Mouse (Mus musculus) cerebellum, adult 2 months (tissue): Measurements from ENCODE around the gene Cdkn2d. TPM values are rescaled to one million over a fixed set of nuclear protein-coding genes. Genes with fewer than 3 reads are reported as not detected.
"Not testable (repeated sequence)": the region's sequence is repeated elsewhere in the genome, so short reads cannot be mapped to it uniquely, and the experiment has no call there.

Experiments used
- DNase-seq, 2 experiments: peaks; one replicate each; pipeline ENCODE4 v3.0.0; 2021
- H3K27ac ChIP-seq: fragments of 200-500 bp; 2 replicates; pipeline ENCODE4 v1.5.1; 2012; ENCODE audit warnings: low read length, control low read depth, inconsistent platforms; ENCODE audit not compliant: insufficient read depth
- H3K27me3 ChIP-seq: fragments of 200-500 bp; 2 replicates; pipeline ENCODE4 v1.6.1; 2012; ENCODE audit warnings: inconsistent platforms, mild to moderate bottlenecking, low read length, moderate library complexity; ENCODE audit not compliant: control insufficient read depth, insufficient read depth
- H3K4me1 ChIP-seq: fragments of 200-500 bp; 2 replicates; pipeline ENCODE4 v1.6.1; 2011; ENCODE audit warnings: low read length; ENCODE audit not compliant: control insufficient read depth, insufficient read depth
- H3K4me3 ChIP-seq: fragments of 200-500 bp; replicated peaks from 2 replicates; pipeline ENCODE3; 2011; ENCODE audit warnings: mild to moderate bottlenecking, low read depth, low read length, control low read depth; ENCODE audit not compliant: insufficient read depth
- CTCF ChIP-seq: fragments of 200-500 bp; IDR thresholded peaks from 2 replicates; pipeline ENCODE4 v1.5.1; 2011; ENCODE audit warnings: low read depth, mild to moderate bottlenecking, control low read depth, low read length, moderate library complexity, borderline replicate concordance; ENCODE audit not compliant: insufficient read depth
- POLR2A ChIP-seq: fragments of 200-500 bp; IDR thresholded peaks from 2 replicates; pipeline ENCODE4 v1.6.1; 2011; ENCODE audit warnings: low read length, control low read depth, borderline replicate concordance; ENCODE audit not compliant: insufficient read depth
- whole genome bisulfite sequencing: fragments of 180-500 bp; shearing (Covaris S2); methylation state at CpG from one replicate; pipeline ENCODE4 v1.1.7; 2018; 5-methylcytosine and 5-hydroxymethylcytosine counted together
- polyA plus RNA-seq: library from polyadenylated mRNA; depleted of rRNA; stranded (reverse); fragments of >200 nt; gene quantifications from 2 replicates; pipeline ENCODE4 v1.2.3, GENCODE M21; 2012

Gene Cdkn2d
- polyA plus RNA-seq, 1 experiment = 88.6 TPM

GRCm38 (mm10) chr9:21276307-21276706 is 14.9 kb downstream of the Cdkn2d start:
- TF ChIP-seq POLR2A (no peak), CTCF (no peak)
- no peak for DNase-seq
- 71% methylated on average over 8 of the region's 8 CpGs for WGBS
- Histone ChIP-seq H3K4me3 (no peak overlapping the region), H3K4me1 (no peaks in the 10 kb centered on the region), H3K27me3 (no peaks in the 10 kb centered on the region), H3K27ac (no peak overlapping the region)

DNA sequence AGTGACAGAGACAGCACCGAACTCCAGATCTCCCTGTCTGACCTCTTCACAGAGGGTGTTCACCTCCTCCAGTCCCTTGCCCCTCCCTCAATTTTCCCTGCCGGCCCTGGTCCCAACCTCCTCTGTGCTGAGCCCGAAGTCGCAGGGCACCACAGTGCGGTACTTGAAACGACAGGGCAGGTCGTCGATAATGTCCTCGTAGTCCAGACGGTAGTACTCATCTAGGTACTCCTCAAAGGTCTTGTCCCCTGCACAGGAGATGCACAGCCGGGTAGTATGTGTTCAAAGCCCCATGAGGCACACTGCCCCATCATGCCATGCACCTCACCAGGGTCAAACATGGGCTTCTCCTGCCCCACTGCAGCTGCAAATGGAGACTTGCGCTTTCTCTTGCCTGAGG is 15.5 kb downstream of the Cdkn2d start:
- no peak for DNase-seq
- no peak overlapping the region for H3K4me3 ChIP-seq
- H3K27me3 ChIP-seq = no peaks in the 10 kb centered on the region
- no peak overlapping the region for H3K27ac ChIP-seq
- WGBS = 86% methylated on average over 12 of the region's 12 CpGs
- no peaks in the 10 kb centered on the region for H3K4me1 ChIP-seq
- TF ChIP-seq CTCF (no peak), POLR2A (no peak)

- no peak for TF ChIP-seq POLR2A
- TF ChIP-seq CTCF = no peak
- 70% methylated on average over 7 of the region's 7 CpGs for WGBS
- H3K4me1 ChIP-seq = no peaks in the 10 kb centered on the region
- H3K27ac ChIP-seq = no peak overlapping the region
- H3K4me3 ChIP-seq = no peak overlapping the region
- no peaks in the 10 kb centered on the region for H3K27me3 ChIP-seq
- DNase-seq = no peak
These were observed 16.0 kb downstream of the Cdkn2d start for GRCm38 (mm10) chr9:21275013-21275710.

DNA sequence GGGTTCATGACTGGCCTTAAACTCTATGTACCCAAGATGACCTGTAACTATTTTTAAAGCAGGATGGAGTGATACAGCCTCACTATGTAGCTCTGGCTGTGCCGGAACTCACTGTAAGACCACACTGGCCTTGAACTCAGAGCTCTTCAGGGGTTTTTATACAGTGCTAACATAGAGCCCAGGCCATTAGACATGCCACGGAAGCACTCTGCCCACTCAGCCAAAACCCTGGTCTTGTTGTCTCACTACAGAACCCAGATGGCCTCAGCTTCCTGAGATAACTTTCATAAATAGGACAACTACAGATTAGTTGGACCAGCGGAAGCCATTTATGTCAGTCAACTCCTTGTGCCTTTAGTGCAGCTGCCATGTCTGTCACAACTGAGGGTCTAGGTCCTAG is 16.9 kb downstream of the Cdkn2d start:
- 85% methylated on average over 3 of the region's 3 CpGs for WGBS

DNA sequence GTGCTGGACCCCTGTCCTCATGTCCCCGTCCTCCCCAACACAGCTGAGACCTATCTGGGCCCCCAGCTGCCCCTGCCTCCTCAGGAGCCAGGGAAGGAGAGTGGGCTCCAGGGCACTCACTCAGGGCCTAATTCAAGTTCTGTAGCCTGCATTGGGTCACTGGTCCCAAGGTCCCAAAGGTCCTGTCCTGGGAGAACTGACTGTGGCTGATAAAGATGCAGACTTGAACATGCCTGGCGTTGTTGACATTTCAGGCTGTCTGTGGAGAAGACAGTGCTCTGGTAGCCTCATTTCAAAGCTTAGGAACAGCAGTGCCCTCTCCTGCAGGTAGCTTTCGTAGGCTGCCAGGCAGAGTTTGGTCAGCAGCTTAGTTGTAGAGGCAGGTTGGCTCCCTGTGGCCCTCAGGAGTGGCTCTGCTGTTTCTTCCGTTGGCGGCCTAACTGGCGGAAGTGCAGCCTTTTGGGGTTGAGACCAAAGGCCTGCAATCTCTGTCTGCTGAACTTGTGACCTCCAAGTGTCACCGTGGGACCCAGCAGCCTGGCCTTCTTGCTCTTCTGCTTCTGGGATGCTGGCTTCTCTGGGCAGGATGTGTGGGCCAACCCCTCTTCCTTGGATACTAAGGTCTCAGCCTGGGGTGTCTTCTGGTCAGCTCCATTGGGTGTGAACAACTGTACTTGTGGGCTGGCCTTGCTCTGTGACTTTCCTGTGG is 17.5 kb downstream of the Cdkn2d start:
- Histone ChIP-seq H3K27ac (no peak overlapping the region), H3K27me3 (no peaks in the 10 kb centered on the region), H3K4me1 (no peaks in the 10 kb centered on the region), H3K4me3 (no peak overlapping the region)
- TF ChIP-seq CTCF = no peak
- TF ChIP-seq POLR2A = no peak
- WGBS = 63% methylated on average over 7 of the region's 7 CpGs
- no peak for DNase-seq

More for the DNA sequence above, 16.9 kb downstream of the Cdkn2d start:
- no peaks in the 10 kb centered on the region for H3K4me1 ChIP-seq
- no peak overlapping the region for H3K4me3 ChIP-seq
- H3K27me3 ChIP-seq = no peaks in the 10 kb centered on the region
- TF ChIP-seq POLR2A (no peak), CTCF (no peak)
- DNase-seq = no peak
- H3K27ac ChIP-seq = no peak overlapping the region

GRCm38 (mm10) chr9:21273094-21273493 is 18.1 kb downstream of the Cdkn2d start:
- TF ChIP-seq CTCF (no peak), POLR2A (no peak)
- 79% methylated on average over 8 of the region's 8 CpGs for WGBS
- H3K27me3 ChIP-seq = no peaks in the 10 kb centered on the region
- H3K27ac ChIP-seq = no peak overlapping the region
- H3K4me3 ChIP-seq = no peak overlapping the region
- no peak for DNase-seq
- H3K4me1 ChIP-seq = no peaks in the 10 kb centered on the region

DNA sequence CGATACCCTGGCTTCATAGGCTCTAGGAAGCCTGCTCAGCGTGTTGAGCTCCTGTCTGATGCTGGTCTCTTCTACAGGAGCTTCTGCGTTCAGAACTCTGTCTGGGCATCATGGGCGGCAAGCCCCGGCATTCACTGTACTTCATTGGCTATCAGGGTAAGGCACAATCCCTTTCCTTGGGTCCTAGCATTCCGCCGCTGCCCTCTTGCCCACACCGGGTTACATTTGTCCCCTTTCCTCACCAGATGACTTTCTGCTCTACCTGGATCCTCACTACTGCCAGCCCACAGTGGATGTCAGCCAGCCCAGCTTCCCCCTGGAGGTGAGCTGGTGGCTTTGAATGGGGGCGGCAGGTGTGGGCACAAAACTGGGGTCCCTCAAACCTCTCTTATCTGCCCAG is 18.8 kb downstream of the Cdkn2d start:
- H3K4me1 ChIP-seq = no peaks in the 10 kb centered on the region
- no peaks in the 10 kb centered on the region for H3K27me3 ChIP-seq
- TF ChIP-seq POLR2A = no peak
- no peak for TF ChIP-seq CTCF
- H3K4me3 ChIP-seq = no peak overlapping the region
- H3K27ac ChIP-seq = no peak overlapping the region
- DNase-seq = no peak
- 86% methylated on average over 9 of the region's 9 CpGs for WGBS

- not testable (repeated sequence) for H3K4me3 ChIP-seq, H3K27me3 ChIP-seq, H3K4me1 ChIP-seq, DNase-seq, H3K27ac ChIP-seq
- 73% methylated on average over 5 of the region's 5 CpGs for WGBS
These were observed 21.6 kb downstream of the Cdkn2d start for GRCm38 (mm10) chr9:21269590-21269989.
